Mouse (Mus musculus) small intestine, adult 2 months (tissue): ENCODE measurements around the gene Gabpb2. TPM values are rescaled to one million over a fixed set of nuclear protein-coding genes. Genes with fewer than 3 reads are reported as not detected.
A peak's percentile ranks its signal among the peaks of the same experiment; 100 is the strongest.

Experiments used
- H3K27ac ChIP-seq: fragments of 200-500 bp; 2 replicates; pipeline ENCODE4 v1.5.1; 2012; ENCODE audit warnings: low read depth, low read length, control low read depth, inconsistent platforms; ENCODE audit not compliant: insufficient read depth
- H3K27me3 ChIP-seq: fragments of 200-500 bp; 2 replicates; pipeline ENCODE4 v1.6.1; 2012; ENCODE audit warnings: mild to moderate bottlenecking, moderate library complexity, low read length, inconsistent platforms; ENCODE audit not compliant: control insufficient read depth, insufficient read depth
- H3K36me3 ChIP-seq: fragments of 200-500 bp; 2 replicates; pipeline ENCODE4 v1.6.1; 2012; ENCODE audit warnings: mild to moderate bottlenecking, low read length, control low read depth, inconsistent platforms; ENCODE audit not compliant: control insufficient read depth, insufficient read depth
- H3K4me1 ChIP-seq: fragments of 200-500 bp; 2 replicates; pipeline ENCODE4 v1.6.1; 2012; ENCODE audit warnings: low read length, inconsistent platforms, mixed read lengths; ENCODE audit not compliant: control insufficient read depth, insufficient read depth, insufficient read length
- H3K4me3 ChIP-seq: fragments of 200-500 bp; 2 replicates; pipeline ENCODE4 v1.5.1; 2012; ENCODE audit warnings: low read depth, mild to moderate bottlenecking, control low read depth, inconsistent platforms, low read length, moderate library complexity
- CTCF ChIP-seq: fragments of 200-500 bp; IDR thresholded peaks from 2 replicates; pipeline ENCODE4 v1.5.1; 2012; ENCODE audit warnings: low read depth, mild to moderate bottlenecking, control low read depth, inconsistent platforms, low read length, moderate library complexity, mixed read lengths; ENCODE audit not compliant: insufficient replicate concordance, insufficient read length; ENCODE audit errors: extremely low read depth
- POLR2A ChIP-seq: fragments of 200-500 bp; IDR thresholded peaks from 2 replicates; pipeline ENCODE4 v1.6.1; 2012; ENCODE audit warnings: low read depth, mild to moderate bottlenecking, control low read depth, inconsistent platforms, low read length, moderate library complexity
- WGBS: fragments of 180-500 bp; shearing (Covaris S2); methylation state at CpG from one replicate; pipeline ENCODE4 v1.1.7; 2018; 5-methylcytosine and 5-hydroxymethylcytosine counted together
- polyA plus RNA-seq: library from polyadenylated mRNA; depleted of rRNA; stranded (reverse); fragments of >200 nt; gene quantifications from 2 replicates; pipeline ENCODE4 v1.2.3, GENCODE M21; 2012

The Gabpb2 gene
- polyA plus RNA-seq, 1 experiment = 7.4 TPM

GRCm38 (mm10) chr3:95153874-95154273 is 63.8 kb downstream of the Gabpb2 start:
- no peaks in the 10 kb centered on the region for H3K4me1 ChIP-seq
- no peaks in the 10 kb centered on the region for H3K36me3 ChIP-seq
- no peak for TF ChIP-seq POLR2A
- peak; percentile 40; the same call in 1 of the 2 replicates for TF ChIP-seq CTCF
- WGBS = 42% methylated on average over 4 of the region's 4 CpGs
- no peak overlapping the region for H3K4me3 ChIP-seq
- no peaks in the 10 kb centered on the region for H3K27me3 ChIP-seq
- no peak overlapping the region for H3K27ac ChIP-seq

- H3K27ac ChIP-seq = no peak overlapping the region
- H3K27me3 ChIP-seq = no peaks in the 10 kb centered on the region
- no peaks in the 10 kb centered on the region for H3K36me3 ChIP-seq
- no peaks in the 10 kb centered on the region for H3K4me1 ChIP-seq
- TF ChIP-seq CTCF (no peak), POLR2A (no peak)
- WGBS = 78% methylated on average over 3 of the region's 3 CpGs
- H3K4me3 ChIP-seq = no peak overlapping the region
Observed at GRCm38 (mm10) chr3:95147924-95148323, 69.8 kb downstream of the Gabpb2 start.

- Histone ChIP-seq H3K36me3 (peaks cover 17% of the 10 kb centered on the region), H3K4me3 (no peak overlapping the region), H3K27ac (peak overlapping the region; percentile 74), H3K27me3 (no peaks in the 10 kb centered on the region), H3K4me1 (peaks cover 4% of the 10 kb centered on the region)
- WGBS = 7% methylated on average over 5 of the region's 5 CpGs
- peak; percentile 92; the same call in 1 of the 2 replicates for TF ChIP-seq CTCF
- TF ChIP-seq POLR2A = no peak
Observed at GRCm38 (mm10) chr3:95142617-95143011, 75.1 kb downstream of the Gabpb2 start.

- peak; percentile 58; the same call in 1 of the 2 replicates for TF ChIP-seq POLR2A
- no peak for TF ChIP-seq CTCF
- 65% methylated on average over 10 of the region's 10 CpGs for WGBS
- Histone ChIP-seq H3K27me3 (no peaks in the 10 kb centered on the region), H3K4me3 (peak within 1 kb of the TSS; percentile 50), H3K4me1 (peaks cover 4% of the 10 kb centered on the region), H3K36me3 (peaks cover 17% of the 10 kb centered on the region), H3K27ac (peak within 1 kb of the TSS; percentile 74)
Observed at GRCm38 (mm10) chr3:95141952-95142616, 75.6 kb downstream of the Gabpb2 start, which contains the start of gene Tnfaip8l2. TSS of gene Tnfaip8l2 (minus strand) at chr3:95142360.

- Histone ChIP-seq H3K27ac (peak overlapping the region; percentile 74), H3K4me1 (peaks cover 4% of the 10 kb centered on the region), H3K36me3 (peaks cover 17% of the 10 kb centered on the region), H3K27me3 (no peaks in the 10 kb centered on the region), H3K4me3 (peak overlapping the region; percentile 50)
- TF ChIP-seq POLR2A (no peak), CTCF (no peak)
- 85% methylated on average over 9 of the region's 9 CpGs for WGBS
Observed at GRCm38 (mm10) chr3:95141474-95141873, 76.2 kb downstream of the Gabpb2 start.

- WGBS = 93% methylated on average over 6 of the region's 6 CpGs
- no peaks in the 10 kb centered on the region for H3K27me3 ChIP-seq
- H3K4me3 ChIP-seq = 0 out of 2 replicates have a peak overlapping the region, but pooled peaks have one; percentile 8
- H3K36me3 ChIP-seq = peaks cover 17% of the 10 kb centered on the region
- H3K4me1 ChIP-seq = peaks cover 6% of the 10 kb centered on the region
- TF ChIP-seq CTCF = no peak
- TF ChIP-seq POLR2A = no peak
- 0 out of 2 replicates have a peak overlapping the region, but pooled peaks have one; percentile 10 for H3K27ac ChIP-seq
Observed at GRCm38 (mm10) chr3:95140795-95141194, 76.9 kb downstream of the Gabpb2 start.

GRCm38 (mm10) chr3:95140289-95140595 is 77.5 kb downstream of the Gabpb2 start:
- TF ChIP-seq CTCF (no peak), POLR2A (no peak)
- Histone ChIP-seq H3K4me1 (peaks cover 6% of the 10 kb centered on the region), H3K4me3 (0 out of 2 replicates have a peak overlapping the region, but pooled peaks have one; percentile 1), H3K27ac (no peak overlapping the region), H3K27me3 (no peaks in the 10 kb centered on the region), H3K36me3 (peaks cover 17% of the 10 kb centered on the region)
- WGBS = 84% methylated on average over 18 of the region's 18 CpGs
